Mouse (Mus musculus) CH12.LX (cell line): ENCODE measurements around the gene Prkci. TPM values are rescaled to one million over a fixed set of nuclear protein-coding genes. Genes with fewer than 3 reads are reported as not detected.
A peak's percentile ranks its signal among the peaks of the same experiment; 100 is the strongest.

Experiments used
- DNase-seq: peaks from one replicate; pipeline ENCODE4 v3.0.0-alpha.2; 2013; ENCODE audit errors: extremely low read depth
- H3K27ac ChIP-seq: 2 replicates; pipeline ENCODE4 v1.5.1; 2012; ENCODE audit warnings: low read depth, mild to moderate bottlenecking, control low read depth, moderate library complexity; ENCODE audit not compliant: insufficient read depth
- H3K27me3 ChIP-seq: replicated peaks from 2 replicates; pipeline ENCODE3; 2012; ENCODE audit warnings: inconsistent platforms
- H3K36me3 ChIP-seq, 2 experiments: replicated peaks in 1 of 2; 2 replicates each; pipeline versions ENCODE3 to v1.6.1; 2012; ENCODE audit warnings: inconsistent platforms in 1 of 2, low read length in 1 of 2, mild to moderate bottlenecking in 1 of 2, mixed read lengths in 1 of 2, moderate library complexity in 1 of 2; ENCODE audit not compliant: control insufficient read depth in 1 of 2, insufficient read depth in 1 of 2
- H3K4me1 ChIP-seq, 2 experiments: 2 replicates each; pipeline ENCODE4 v1.6.1; 2012; ENCODE audit warnings: inconsistent platforms in 1 of 2, moderate library complexity in 1 of 2; ENCODE audit not compliant: insufficient read depth in 2 of 2, control insufficient read depth in 1 of 2
- H3K4me2 ChIP-seq: 2 replicates; pipeline ENCODE4 v1.6.1; 2012; ENCODE audit warnings: low read depth, mild to moderate bottlenecking, control low read depth; ENCODE audit not compliant: poor library complexity, insufficient read depth, severe bottlenecking
- H3K4me3 ChIP-seq, 3 experiments: fragments of 150-350 bp in 1 of 3; sonication (generic) in 1 of 3; replicated peaks in 1 of 3; 2 replicates each; pipeline versions ENCODE3 to v1.5.1; 2011 to 2012; ENCODE audit warnings: low read depth in 2 of 3, low read length in 2 of 3, mild to moderate bottlenecking in 2 of 3, moderate library complexity in 2 of 3, control low read depth in 1 of 3, improper control_type of control experiment in 1 of 3, inconsistent platforms in 1 of 3, mixed read lengths in 1 of 3; ENCODE audit not compliant: poor library complexity in 1 of 3
- H3K79me2 ChIP-seq: replicated peaks from 2 replicates; pipeline ENCODE4 v1.6.1; 2012; ENCODE audit warnings: mild to moderate bottlenecking, moderate library complexity; ENCODE audit not compliant: control insufficient read depth, poor library complexity, insufficient read depth, severe bottlenecking; ENCODE audit errors: extremely low read depth
- H3K9ac ChIP-seq: 2 replicates; pipeline ENCODE4 v1.6.1; 2012; ENCODE audit warnings: low read depth, mild to moderate bottlenecking, control low read depth, moderate library complexity; ENCODE audit not compliant: insufficient read depth
- H3K9me3 ChIP-seq: replicated peaks from 2 replicates; pipeline ENCODE3; 2012; ENCODE audit warnings: low read length, inconsistent platforms, mixed read lengths
- CHD1 ChIP-seq: IDR thresholded peaks from 2 replicates; pipeline ENCODE4 v1.6.1; 2012; ENCODE audit warnings: low read depth, low read length, improper control_type of control experiment, inconsistent platforms
- CHD2 ChIP-seq: IDR thresholded peaks from 2 replicates; pipeline ENCODE4 v1.6.1; 2011; ENCODE audit warnings: low read length, improper control_type of control experiment
- GABPA ChIP-seq: IDR thresholded peaks from 2 replicates; pipeline ENCODE4 v1.6.1; 2012; ENCODE audit warnings: low read depth, low read length, improper control_type of control experiment, inconsistent platforms; ENCODE audit not compliant: insufficient replicate concordance
- JUND ChIP-seq: conservative IDR thresholded peaks from 2 replicates; pipeline ENCODE4 v1.6.1; 2011; ENCODE audit warnings: low read depth, low read length, improper control_type of control experiment
- KAT2A ChIP-seq: IDR thresholded peaks from 2 replicates; pipeline ENCODE4 v1.6.1; 2012; ENCODE audit warnings: low read length, improper control_type of control experiment, inconsistent platforms; ENCODE audit not compliant: insufficient replicate concordance
- MAX ChIP-seq: IDR thresholded peaks from 2 replicates; pipeline ENCODE4 v1.6.1; 2011; ENCODE audit warnings: low read length, improper control_type of control experiment
- MAZ ChIP-seq: IDR thresholded peaks from 2 replicates; pipeline ENCODE4 v1.6.1; 2012; ENCODE audit warnings: low read depth, mild to moderate bottlenecking, inconsistent platforms, low read length, improper control_type of control experiment, moderate library complexity
- MEF2A ChIP-seq: IDR thresholded peaks from 2 replicates; pipeline ENCODE4 v1.6.1; 2014; ENCODE audit warnings: low read depth, mild to moderate bottlenecking, inconsistent platforms, low read length, improper control_type of control experiment, borderline replicate concordance
- PAX5 ChIP-seq: IDR thresholded peaks from 2 replicates; pipeline ENCODE4 v1.6.1; 2012; ENCODE audit warnings: low read length, inconsistent platforms, mixed read lengths
- POLR2A ChIP-seq: IDR thresholded peaks from 2 replicates; pipeline ENCODE4 v1.6.1; 2011; ENCODE audit warnings: low read depth, mild to moderate bottlenecking, improper control_type of control experiment, low read length
- SMC3 ChIP-seq: IDR thresholded peaks from 2 replicates; pipeline ENCODE4 v1.6.1; 2011; ENCODE audit warnings: low read depth, low read length, improper control_type of control experiment
- TBP ChIP-seq: conservative IDR thresholded peaks from 2 replicates; pipeline ENCODE4 v1.6.1; 2011; ENCODE audit warnings: low read depth, low read length, improper control_type of control experiment
- TCF12 ChIP-seq: IDR thresholded peaks from 2 replicates; pipeline ENCODE4 v1.6.1; 2014; ENCODE audit warnings: low read depth, mild to moderate bottlenecking, inconsistent platforms, low read length, improper control_type of control experiment
- UBTF ChIP-seq: IDR thresholded peaks from 2 replicates; pipeline ENCODE4 v1.6.1; 2012; ENCODE audit warnings: low read depth, mild to moderate bottlenecking, inconsistent platforms, low read length, improper control_type of control experiment, moderate library complexity
- USF1 ChIP-seq: IDR thresholded peaks from 2 replicates; pipeline ENCODE4 v1.6.1; 2014; ENCODE audit warnings: low read depth, mild to moderate bottlenecking, inconsistent platforms, low read length, improper control_type of control experiment
- USF2 ChIP-seq: conservative IDR thresholded peaks from 2 replicates; pipeline ENCODE4 v1.6.1; 2011; ENCODE audit warnings: low read depth, low read length, improper control_type of control experiment
- ZC3H11A ChIP-seq: IDR thresholded peaks from 2 replicates; pipeline ENCODE4 v1.6.1; 2012; ENCODE audit warnings: low read depth, mild to moderate bottlenecking, inconsistent platforms, low read length, improper control_type of control experiment
- ZMIZ1 ChIP-seq: IDR thresholded peaks from 2 replicates; pipeline ENCODE4 v1.6.1; 2012; ENCODE audit warnings: low read depth, mild to moderate bottlenecking, inconsistent platforms, low read length, improper control_type of control experiment
- ZNF384 ChIP-seq: IDR thresholded peaks from 2 replicates; pipeline ENCODE4 v1.6.1; 2012; ENCODE audit warnings: low read depth, low read length, improper control_type of control experiment, inconsistent platforms
- dilution Hi-C: fragments of 300-500 bp; cut with MboI; formaldehyde crosslinking; loops from 2 replicates; pipeline ENCODE4 v1.14.3; 2020; ENCODE audit warnings: low sequenced_read_pairs; ENCODE audit not compliant: extremely low pct_unique_long_range_greater_than_20kb, extremely low pct_ligation_motif_present
- in situ Hi-C: fragments of 300-500 bp; cut with MboI; formaldehyde crosslinking; loops from 3 replicates; pipeline ENCODE4 v1.14.3; 2019; ENCODE audit warnings: low sequenced_read_pairs, low pct_ligation_motif_present, low pct_unique_long_range_greater_than_20kb, mixed read lengths
- polyA plus RNA-seq: library from polyadenylated mRNA; unstranded; fragments of >175 nt; gene quantifications from 2 replicates; pipeline ENCODE4 v1.2.1, GENCODE M21; 2012; ENCODE audit warnings: low read depth; ENCODE audit not compliant: insufficient read length
- total RNA-seq, 2 experiments: library from RNA; depleted of rRNA; stranded (reverse); fragments of 300-350 nt in 1 of 2; fragments of >200 nt in 1 of 2; gene quantifications; 2 replicates each; pipeline ENCODE4 v1.2.3; 2012 to 2014

Prkci gene
- total and polyA plus RNA-seq, 3 experiments = 14.8 to 17.1 (median 16.7) TPM

- DNase-seq = peak; percentile 86
- Histone ChIP-seq H3K4me2 (peak overlapping the region; percentile 50; the same call in 1 of the 2 replicates), H3K27me3 (no peaks in the 10 kb centered on the region), H3K27ac (no peak overlapping the region), H3K4me1 (peaks cover 22 to 73% of the 10 kb centered on the region in 2 experiments), H3K79me2 (no peaks in the 10 kb centered on the region; the same call in 1 of the 2 replicates), H3K9ac (no peak overlapping the region), H3K9me3 (no peaks in the 10 kb centered on the region), H3K4me3 (no peak overlapping the region), H3K36me3 (no peaks in the 10 kb centered on the region)
- in situ Hi-C loops (no loop called here), dilution Hi-C loops (no loop called here)
- TF ChIP-seq MEF2A = peak; percentile 50
- TF ChIP-seq UBTF = no peak
- no peak for TF ChIP-seq JUND
- TF ChIP-seq PAX5 = no peak
- 0 out of 2 replicates have a peak, but pooled peaks have one; percentile 51 for TF ChIP-seq TBP
- no peak; the same call in 1 of the 2 replicates for TF ChIP-seq ZMIZ1
- no peak for TF ChIP-seq CHD2
- 0 out of 2 replicates have a peak, but pooled peaks have one; percentile 33 for TF ChIP-seq CHD1
- no peak for TF ChIP-seq ZNF384
- no peak for TF ChIP-seq USF1
- 0 out of 2 replicates have a peak, but pooled peaks have one; percentile 25 for TF ChIP-seq MAZ
Measured at GRCm38 (mm10) chr3:31089956-31090355, 94.4 kb downstream of the Prkci start.

DNA sequence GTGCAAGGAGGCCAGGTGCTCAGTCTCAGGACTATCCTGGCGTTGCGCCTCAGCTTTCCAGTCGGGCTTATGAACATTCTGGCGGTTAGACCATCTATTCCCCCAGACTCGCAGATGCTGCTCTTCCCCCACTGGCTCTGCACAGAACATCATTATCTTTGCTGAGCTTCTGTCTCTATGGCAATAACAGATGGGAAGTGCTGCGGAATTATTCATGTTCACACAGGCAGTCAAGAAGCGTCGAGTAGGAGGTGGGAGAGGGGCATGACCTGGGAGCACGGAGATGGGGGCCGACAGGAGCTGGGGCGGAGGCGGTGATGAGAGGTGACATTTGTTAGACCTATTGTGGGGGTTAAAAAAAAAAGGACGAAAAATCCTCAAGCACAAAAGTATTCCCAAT, 97.6 kb downstream of the Prkci start:
- H3K9me3 ChIP-seq = no peaks in the 10 kb centered on the region
- H3K9ac ChIP-seq = peak overlapping the region; percentile 4; the same call in 1 of the 2 replicates
- peaks cover 0 to 7% of the 10 kb centered on the region in 2 experiments for H3K36me3 ChIP-seq
- dilution Hi-C loops = no loop called here
- no peaks in the 10 kb centered on the region for H3K27me3 ChIP-seq
- H3K79me2 ChIP-seq = peaks cover 8% of the 10 kb centered on the region
- no peak for TF ChIP-seq ZC3H11A
- no peak for TF ChIP-seq KAT2A
- 0 out of 2 replicates have a peak, but pooled peaks have one; percentile 38 for TF ChIP-seq TCF12
- no peak for TF ChIP-seq POLR2A
- TF ChIP-seq USF2 = no peak
- TF ChIP-seq SMC3 = peak; percentile 5; the same call in 1 of the 2 replicates
- peak; percentile 4; the same call in 1 of the 2 replicates for TF ChIP-seq MAX
- TF ChIP-seq GABPA = no peak
- H3K4me3 ChIP-seq = peak overlapping the region; percentile 28 to 39 (median 28)
- peak; percentile 57 for DNase-seq
- peak overlapping the region; percentile 55 for H3K4me2 ChIP-seq
- in situ Hi-C loops = no loop called here
- peaks cover 14 to 69% of the 10 kb centered on the region in 2 experiments for H3K4me1 ChIP-seq
- H3K27ac ChIP-seq = peak overlapping the region; percentile 82
